Mouse (Mus musculus): ENCODE results near the gene Klhdc1. TPM values are rescaled to one million over a fixed set of nuclear protein-coding genes. Genes with fewer than 3 reads are reported as not detected.

The Klhdc1 gene
- polyA plus RNA-seq, 1 experiment from 2014 or later = 20.1 TPM

DNA sequence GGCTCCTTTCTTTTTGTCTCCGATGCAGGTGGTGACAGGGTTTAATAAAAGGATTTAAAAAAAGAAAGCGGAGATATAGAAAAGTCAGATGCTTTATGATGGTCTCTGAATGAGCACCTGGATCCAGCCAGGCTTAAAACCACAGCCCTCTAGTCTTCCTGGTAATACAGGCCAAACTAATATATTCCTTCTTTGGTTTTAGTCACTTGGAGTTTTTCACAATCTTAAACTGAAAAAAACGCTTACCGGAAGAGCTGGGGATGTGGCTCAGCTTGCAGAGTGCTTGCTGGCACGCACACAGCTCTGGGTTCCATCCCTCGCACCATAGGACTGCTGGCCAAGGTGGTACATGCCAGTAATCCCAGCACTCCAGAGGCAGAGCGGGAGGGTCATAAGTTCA lies 24.4 kb upstream of the Klhdc1 start:
- Histone ChIP-seq H3K4me1 (ENCODE audit: control insufficient read depth, insufficient read depth, low read length) (no peaks in the 10 kb centered on the region), H3K9ac (replicated peaks; ENCODE audit: low read depth, low read length) (no peak overlapping the region), H3K4me2 (ENCODE audit: low read depth, low read length) (no peak overlapping the region), H3K27ac (ENCODE audit: low read depth, low read length) (no peak overlapping the region), H3K9me3 (ENCODE audit: control insufficient read depth, low read length) (no peaks in the 10 kb centered on the region), H3K4me3 (ENCODE audit: low read depth, low read length) (no peak overlapping the region), H3K27me3 (ENCODE audit: control insufficient read depth, insufficient read depth, low read length) (no peaks in the 10 kb centered on the region), H3K36me3 (ENCODE audit: control insufficient read depth, insufficient read depth, low read length) (no peaks in the 10 kb centered on the region)
- ATAC-seq (ENCODE audit: low read depth) = no peak
- 95% methylated on average over 7 of the region's 7 CpGs for WGBS

DNA sequence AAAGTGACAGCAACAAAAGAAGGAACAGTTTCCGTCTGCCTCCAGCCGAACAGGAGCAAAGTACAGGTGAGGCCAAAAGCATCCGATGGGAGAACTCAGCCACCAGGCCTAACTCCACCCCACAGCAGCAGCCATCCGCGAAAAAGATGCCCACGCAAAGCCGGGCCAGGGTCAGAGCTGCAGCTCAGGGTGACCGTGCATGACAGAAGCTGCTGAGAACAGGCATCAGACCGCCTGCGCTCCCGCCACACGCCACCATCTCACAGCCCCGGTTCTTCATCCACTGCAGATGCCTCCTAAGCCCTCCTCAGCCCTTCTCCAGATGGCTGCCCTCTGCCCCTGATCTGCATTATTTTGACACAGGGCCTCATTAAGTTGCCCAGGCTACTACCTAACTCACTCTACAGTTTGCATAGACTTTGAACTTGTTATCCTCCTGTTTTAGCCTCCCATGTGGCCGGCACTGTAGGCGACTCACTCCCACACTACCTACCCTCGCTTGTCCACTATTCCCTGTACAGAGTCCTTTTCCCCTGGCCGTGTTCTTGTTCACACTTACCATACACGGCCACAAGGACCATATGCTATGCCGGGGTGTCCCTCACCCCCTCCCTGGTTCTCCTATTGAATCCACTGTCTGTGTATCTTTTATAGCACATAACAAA lies 20.2 kb upstream of the Klhdc1 start:
- Histone ChIP-seq H3K27ac (ENCODE audit: low read depth, low read length) (no peak overlapping the region), H3K4me3 (ENCODE audit: low read depth, low read length) (no peak overlapping the region), H3K36me3 (ENCODE audit: control insufficient read depth, insufficient read depth, low read length) (no peaks in the 10 kb centered on the region), H3K4me2 (ENCODE audit: low read depth, low read length) (no peak overlapping the region), H3K4me1 (ENCODE audit: control insufficient read depth, insufficient read depth, low read length) (no peaks in the 10 kb centered on the region), H3K9ac (replicated peaks; ENCODE audit: low read depth, low read length) (no peak overlapping the region), H3K27me3 (ENCODE audit: control insufficient read depth, insufficient read depth, low read length) (no peaks in the 10 kb centered on the region), H3K9me3 (ENCODE audit: control insufficient read depth, low read length) (no peaks in the 10 kb centered on the region)
- 91% methylated on average over 19 of the region's 19 CpGs for WGBS
- no peak for ATAC-seq (ENCODE audit: low read depth)

GRCm38 (mm10) chr12:69227776-69228466 lies 13.1 kb upstream of the Klhdc1 start, which contains the start of gene Pole2:
Pole2 (minus strand) TSS chr12:69228195.
- H3K4me3 ChIP-seq (ENCODE audit: low read depth, low read length) = peak within 1 kb of the TSS; percentile 66
- peak within 1 kb of the TSS; percentile 54 for H3K4me2 ChIP-seq (ENCODE audit: low read depth, low read length)
- WGBS = under 1% methylated on average over 37 of the region's 37 CpGs
- no peaks in the 10 kb centered on the region for H3K9me3 ChIP-seq (ENCODE audit: control insufficient read depth, low read length)
- H3K27ac ChIP-seq (ENCODE audit: low read depth, low read length) = no peak within 1 kb of the TSS
- no peaks in the 10 kb centered on the region for H3K4me1 ChIP-seq (ENCODE audit: control insufficient read depth, insufficient read depth, low read length)
- no peaks in the 10 kb centered on the region for H3K36me3 ChIP-seq (ENCODE audit: control insufficient read depth, insufficient read depth, low read length)
- ATAC-seq (ENCODE audit: low read depth) = peak; percentile 95
- H3K27me3 ChIP-seq (ENCODE audit: control insufficient read depth, insufficient read depth, low read length) = no peaks in the 10 kb centered on the region
- peak within 1 kb of the TSS; percentile 48; the same call in 1 of the 2 replicates for H3K9ac ChIP-seq (replicated peaks; ENCODE audit: low read depth, low read length)

DNA sequence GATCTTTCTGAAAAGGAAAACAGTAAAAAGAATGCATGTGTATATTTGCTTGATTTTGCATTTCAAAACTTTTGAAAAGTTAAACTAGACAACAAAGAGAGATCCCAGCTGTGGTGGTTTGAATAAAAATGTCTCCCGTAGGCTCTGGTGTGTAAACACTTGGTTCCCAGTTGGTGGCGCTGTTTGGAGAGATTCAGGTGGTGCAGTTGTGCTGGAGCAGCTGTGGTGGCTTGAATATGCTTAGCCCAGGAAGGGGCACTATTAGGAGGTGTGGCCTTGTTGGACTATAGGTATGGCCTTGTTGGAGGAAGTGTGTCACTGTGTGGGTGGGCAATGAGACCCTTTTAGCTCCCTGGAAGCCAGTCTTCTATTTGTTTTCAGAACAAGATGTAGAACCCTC lies 11.7 kb upstream of the Klhdc1 start:
- Histone ChIP-seq H3K4me1 (ENCODE audit: control insufficient read depth, insufficient read depth, low read length) (no peaks in the 10 kb centered on the region), H3K9me3 (ENCODE audit: control insufficient read depth, low read length) (no peaks in the 10 kb centered on the region), H3K27me3 (ENCODE audit: control insufficient read depth, insufficient read depth, low read length) (no peaks in the 10 kb centered on the region), H3K4me2 (ENCODE audit: low read depth, low read length) (no peak overlapping the region), H3K9ac (replicated peaks; ENCODE audit: low read depth, low read length) (no peak overlapping the region), H3K4me3 (ENCODE audit: low read depth, low read length) (no peak overlapping the region), H3K36me3 (ENCODE audit: control insufficient read depth, insufficient read depth, low read length) (no peaks in the 10 kb centered on the region), H3K27ac (ENCODE audit: low read depth, low read length) (no peak overlapping the region)
- WGBS = 66% methylated on average over 2 of the region's 2 CpGs
- no peak for ATAC-seq (ENCODE audit: low read depth)

DNA sequence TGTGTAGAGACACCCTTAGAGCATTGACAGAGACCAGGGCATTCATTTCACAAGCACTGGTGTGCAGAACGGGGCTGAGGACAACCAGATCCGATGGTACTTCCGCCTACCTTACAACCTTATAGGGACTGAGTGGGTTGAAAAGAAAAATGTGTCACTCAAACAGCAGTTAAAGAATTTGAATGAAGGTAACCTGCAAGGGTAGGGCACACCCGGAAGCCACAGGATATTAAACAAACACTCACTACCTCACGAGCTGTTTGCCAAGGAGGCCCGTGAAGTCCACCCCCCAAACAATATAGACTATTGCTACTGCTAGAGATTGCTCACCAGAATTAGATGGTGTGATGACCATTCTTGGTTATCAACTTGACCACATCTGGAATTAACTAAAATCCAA lies 5.2 kb upstream of the Klhdc1 start:
- no peaks in the 10 kb centered on the region for H3K36me3 ChIP-seq (ENCODE audit: control insufficient read depth, insufficient read depth, low read length)
- H3K4me1 ChIP-seq (ENCODE audit: control insufficient read depth, insufficient read depth, low read length) = no peaks in the 10 kb centered on the region; the same call in 1 of the 2 replicates
- H3K9ac ChIP-seq (replicated peaks; ENCODE audit: low read depth, low read length) = no peak overlapping the region
- no peak overlapping the region for H3K4me3 ChIP-seq (ENCODE audit: low read depth, low read length)
- H3K9me3 ChIP-seq (ENCODE audit: control insufficient read depth, low read length) = no peaks in the 10 kb centered on the region
- no peak overlapping the region for H3K27ac ChIP-seq (ENCODE audit: low read depth, low read length)
- H3K27me3 ChIP-seq (ENCODE audit: control insufficient read depth, insufficient read depth, low read length) = no peaks in the 10 kb centered on the region
- H3K4me2 ChIP-seq (ENCODE audit: low read depth, low read length) = no peak overlapping the region
- WGBS = 92% methylated on average over 6 of the region's 6 CpGs
- no peak for ATAC-seq (ENCODE audit: low read depth)

DNA sequence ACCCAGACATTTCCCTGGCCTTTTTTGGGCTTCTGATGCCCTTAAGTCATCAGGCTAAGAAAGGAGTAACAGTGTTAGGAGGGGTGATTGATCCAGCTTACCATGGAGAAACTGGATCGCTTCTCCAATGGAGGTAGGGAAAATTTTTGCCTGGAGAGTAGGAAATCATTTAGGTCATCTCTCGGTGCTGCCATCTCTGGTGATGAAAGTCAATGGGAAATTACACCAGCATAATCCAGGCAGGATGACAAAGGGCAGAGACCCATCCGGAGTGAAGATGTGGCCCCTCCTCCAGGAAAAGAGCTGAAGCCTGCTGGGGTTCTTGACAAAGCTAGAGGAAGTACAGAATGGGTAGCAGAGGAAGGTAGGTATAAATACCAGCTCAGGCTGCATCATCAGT lies 2.7 kb upstream of the Klhdc1 start:
- 46% methylated on average over 3 of the region's 3 CpGs for WGBS
- Histone ChIP-seq H3K4me1 (ENCODE audit: control insufficient read depth, insufficient read depth, low read length) (no peaks in the 10 kb centered on the region; the same call in 1 of the 2 replicates), H3K9ac (replicated peaks; ENCODE audit: low read depth, low read length) (no peak overlapping the region), H3K36me3 (ENCODE audit: control insufficient read depth, insufficient read depth, low read length) (no peaks in the 10 kb centered on the region), H3K27ac (ENCODE audit: low read depth, low read length) (no peak overlapping the region), H3K4me3 (ENCODE audit: low read depth, low read length) (no peak overlapping the region), H3K9me3 (ENCODE audit: control insufficient read depth, low read length) (no peaks in the 10 kb centered on the region), H3K4me2 (ENCODE audit: low read depth, low read length) (no peak overlapping the region), H3K27me3 (ENCODE audit: control insufficient read depth, insufficient read depth, low read length) (no peaks in the 10 kb centered on the region)
- ATAC-seq (ENCODE audit: low read depth) = no peak

DNA sequence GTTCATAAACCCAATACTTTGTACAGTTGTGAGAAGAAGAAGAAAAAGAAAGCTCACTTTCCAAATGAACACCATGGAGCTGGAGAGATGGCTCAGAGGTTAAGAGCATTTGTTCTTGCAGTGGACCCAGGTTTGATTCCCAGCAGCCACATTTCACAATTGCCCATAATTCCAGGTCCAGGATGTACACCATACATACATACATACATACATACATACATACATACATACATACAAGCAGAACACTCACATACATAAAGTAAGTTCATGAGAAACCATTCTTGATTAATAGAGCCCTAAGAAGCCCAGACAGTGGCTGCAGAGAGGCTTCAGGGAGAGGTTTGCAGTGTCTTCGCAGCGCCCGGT lies 412 bp downstream of the Klhdc1 start:
- no peak; the same call in none of the 2 replicates for ATAC-seq (ENCODE audit: low read depth)
- H3K9me3 ChIP-seq (ENCODE audit: control insufficient read depth, low read length) = no peaks in the 10 kb centered on the region
- H3K4me3 ChIP-seq (ENCODE audit: low read depth, low read length) = peak overlapping the region; percentile 64
- no peaks in the 10 kb centered on the region for H3K36me3 ChIP-seq (ENCODE audit: control insufficient read depth, insufficient read depth, low read length)
- WGBS = 4% methylated on average over 3 of the region's 3 CpGs
- H3K4me2 ChIP-seq (ENCODE audit: low read depth, low read length) = peak overlapping the region; percentile 60
- peak overlapping the region; percentile 71 for H3K27ac ChIP-seq (ENCODE audit: low read depth, low read length)
- H3K4me1 ChIP-seq (ENCODE audit: control insufficient read depth, insufficient read depth, low read length) = no peaks in the 10 kb centered on the region; the same call in 1 of the 2 replicates
- H3K9ac ChIP-seq (replicated peaks; ENCODE audit: low read depth, low read length) = peak overlapping the region; percentile 71
- no peaks in the 10 kb centered on the region for H3K27me3 ChIP-seq (ENCODE audit: control insufficient read depth, insufficient read depth, low read length)

DNA sequence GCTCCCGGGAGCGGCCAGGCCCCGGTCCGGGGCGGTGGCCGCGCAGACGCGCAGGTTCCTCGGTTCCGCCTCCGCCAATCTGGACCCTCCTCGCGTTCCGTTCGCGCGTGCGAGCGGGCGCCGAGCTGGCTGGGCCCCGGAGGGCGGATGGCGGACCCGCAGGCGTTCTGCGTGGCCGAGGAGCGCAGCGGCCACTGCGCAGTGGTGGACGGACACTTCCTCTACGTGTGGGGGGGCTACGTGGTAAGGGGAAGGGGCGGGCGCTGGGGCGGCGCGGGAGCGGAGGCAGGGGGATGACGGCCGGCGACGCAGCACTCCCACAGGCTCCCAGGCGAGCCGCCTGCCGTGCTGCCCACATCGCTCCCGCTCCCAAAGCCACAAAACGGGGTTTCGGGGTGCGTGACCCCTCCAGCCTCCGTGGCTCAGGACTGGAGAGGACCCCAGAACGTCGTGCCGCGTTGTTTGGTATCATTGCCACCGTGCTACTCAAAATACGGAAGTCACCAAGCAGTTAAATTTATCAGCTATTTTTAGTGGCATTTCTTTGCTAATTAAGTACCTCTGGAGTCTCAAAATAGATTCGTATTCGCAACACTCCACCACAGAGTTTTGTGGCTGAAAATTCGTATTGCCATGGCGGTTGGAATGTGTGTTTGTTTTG lies 925 bp downstream of the Klhdc1 start:
- Histone ChIP-seq H3K4me2 (ENCODE audit: low read depth, low read length) (peak overlapping the region; percentile 60), H3K4me3 (ENCODE audit: low read depth, low read length) (peak overlapping the region; percentile 64), H3K9ac (replicated peaks; ENCODE audit: low read depth, low read length) (peak overlapping the region; percentile 71), H3K27me3 (ENCODE audit: control insufficient read depth, insufficient read depth, low read length) (no peaks in the 10 kb centered on the region), H3K4me1 (ENCODE audit: control insufficient read depth, insufficient read depth, low read length) (no peaks in the 10 kb centered on the region; the same call in 1 of the 2 replicates), H3K9me3 (ENCODE audit: control insufficient read depth, low read length) (no peaks in the 10 kb centered on the region), H3K36me3 (ENCODE audit: control insufficient read depth, insufficient read depth, low read length) (no peaks in the 10 kb centered on the region), H3K27ac (ENCODE audit: low read depth, low read length) (peak overlapping the region; percentile 71)
- under 1% methylated on average over 64 of the region's 64 CpGs for WGBS
- ATAC-seq (ENCODE audit: low read depth) = peak; percentile 95

DNA sequence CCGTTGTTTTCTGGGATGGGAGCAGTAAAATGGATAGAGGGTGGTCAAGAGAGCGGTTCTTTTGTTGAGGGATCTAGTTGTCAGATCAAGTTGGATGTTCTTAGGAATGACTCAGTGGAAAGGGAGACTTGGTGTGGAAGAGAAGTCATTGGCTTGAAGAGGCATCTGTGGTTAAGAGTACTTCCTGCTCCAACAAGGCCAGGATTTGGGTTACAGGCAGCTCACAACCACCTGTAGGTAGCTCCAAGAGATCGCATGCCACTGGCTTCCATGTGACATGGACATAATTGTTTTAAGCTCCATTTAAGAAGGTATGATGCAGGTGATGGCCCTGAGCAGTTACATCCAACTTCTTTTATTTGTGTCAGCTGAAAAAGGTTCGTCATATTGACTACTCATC lies 8.8 kb downstream of the Klhdc1 start:
- no peak overlapping the region for H3K4me2 ChIP-seq (ENCODE audit: low read depth, low read length)
- H3K27me3 ChIP-seq (ENCODE audit: control insufficient read depth, insufficient read depth, low read length) = no peaks in the 10 kb centered on the region

More for the DNA sequence above, 8.8 kb downstream of the Klhdc1 start:
- Histone ChIP-seq H3K9ac (replicated peaks; ENCODE audit: low read depth, low read length) (no peak overlapping the region), H3K27ac (ENCODE audit: low read depth, low read length) (no peak overlapping the region), H3K9me3 (ENCODE audit: control insufficient read depth, low read length) (no peaks in the 10 kb centered on the region), H3K4me1 (ENCODE audit: control insufficient read depth, insufficient read depth, low read length) (no peaks in the 10 kb centered on the region), H3K36me3 (ENCODE audit: control insufficient read depth, insufficient read depth, low read length) (no peaks in the 10 kb centered on the region), H3K4me3 (ENCODE audit: low read depth, low read length) (no peak overlapping the region)
- ATAC-seq (ENCODE audit: low read depth) = no peak
- WGBS = 82% methylated on average over 4 of the region's 4 CpGs

All from neural tube, embryonic 14.5 days (tissue).